Mouse (Mus musculus): ENCODE results near the gene Cadps. TPM values are rescaled to one million over a fixed set of nuclear protein-coding genes. Genes with fewer than 3 reads are reported as not detected.

Gene Cadps
- polyA plus RNA-seq, 1 experiment from 2014 or later = 7.8 TPM

DNA sequence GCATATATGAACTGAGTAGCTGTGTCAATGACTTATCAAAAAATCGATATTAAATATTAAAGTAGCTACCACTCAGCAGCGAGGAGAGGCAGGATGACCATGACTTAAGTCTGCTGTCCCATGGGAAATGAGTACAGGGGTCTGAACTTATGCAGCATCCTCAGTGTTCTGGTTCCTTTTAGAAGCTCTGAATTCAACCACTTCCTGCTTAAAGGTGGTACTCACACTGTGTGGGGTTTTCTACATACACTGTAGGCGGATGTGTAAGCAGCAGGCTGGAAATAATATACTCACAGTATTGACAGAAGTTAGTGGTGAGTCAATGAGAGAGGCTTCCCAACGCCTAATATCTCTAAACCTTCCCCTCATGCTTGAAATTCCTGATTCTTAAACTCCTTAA lies 215.9 kb downstream of the Cadps start:
- Histone ChIP-seq H3K36me3 (no peaks in the 10 kb centered on the region), H3K27ac (no peak overlapping the region), H3K9me3 (no peaks in the 10 kb centered on the region), H3K4me1 (replicated peaks) (no peaks in the 10 kb centered on the region), H3K4me3 (no peak overlapping the region), H3K27me3 (ENCODE audit: insufficient read depth, poor library complexity, severe bottlenecking) (no peaks in the 10 kb centered on the region)
- WGBS = 85% methylated on average over 4 of the region's 4 CpGs
- no peak for DNase-seq (ENCODE audit: low spot score)

DNA sequence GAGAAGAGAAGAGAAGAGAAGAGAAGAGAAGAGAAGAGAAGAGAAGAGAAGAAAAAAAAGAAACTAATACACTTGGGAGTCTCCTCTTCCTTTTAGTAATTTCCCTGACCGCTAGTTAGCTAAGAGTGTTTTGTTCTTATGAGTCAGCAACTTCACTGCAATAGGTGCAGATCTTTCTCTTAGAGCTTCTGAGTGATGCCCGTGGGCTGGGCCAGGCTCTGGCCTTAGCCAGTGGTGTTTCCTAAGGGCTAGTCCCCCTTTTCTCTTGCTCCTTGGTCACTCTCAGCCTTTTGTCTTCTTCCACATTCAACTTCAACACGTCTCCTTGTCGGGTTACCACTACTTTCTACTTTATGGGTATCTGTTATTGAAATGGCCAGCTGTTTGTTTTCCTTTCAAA lies 216.7 kb downstream of the Cadps start:
- WGBS = 84% methylated on average over 4 of the region's 4 CpGs
- H3K4me1 ChIP-seq (replicated peaks) = no peaks in the 10 kb centered on the region
- no peaks in the 10 kb centered on the region for H3K9me3 ChIP-seq
- no peaks in the 10 kb centered on the region for H3K36me3 ChIP-seq
- no peak overlapping the region for H3K4me3 ChIP-seq
- H3K27ac ChIP-seq = no peak overlapping the region
- no peaks in the 10 kb centered on the region for H3K27me3 ChIP-seq (ENCODE audit: insufficient read depth, poor library complexity, severe bottlenecking)
- DNase-seq (ENCODE audit: low spot score) = no peak

- H3K4me3 ChIP-seq = no peak overlapping the region
- no peak overlapping the region for H3K27ac ChIP-seq
- DNase-seq (ENCODE audit: low spot score) = no peak
- H3K9me3 ChIP-seq = no peaks in the 10 kb centered on the region
- no peaks in the 10 kb centered on the region for H3K36me3 ChIP-seq
- H3K4me1 ChIP-seq (replicated peaks) = no peaks in the 10 kb centered on the region
- no peaks in the 10 kb centered on the region for H3K27me3 ChIP-seq (ENCODE audit: insufficient read depth, poor library complexity, severe bottlenecking)
- 84% methylated on average over 2 of the region's 2 CpGs for WGBS
Observed at GRCm38 (mm10) chr14:12602080-12602479, 220.8 kb downstream of the Cadps start.

DNA sequence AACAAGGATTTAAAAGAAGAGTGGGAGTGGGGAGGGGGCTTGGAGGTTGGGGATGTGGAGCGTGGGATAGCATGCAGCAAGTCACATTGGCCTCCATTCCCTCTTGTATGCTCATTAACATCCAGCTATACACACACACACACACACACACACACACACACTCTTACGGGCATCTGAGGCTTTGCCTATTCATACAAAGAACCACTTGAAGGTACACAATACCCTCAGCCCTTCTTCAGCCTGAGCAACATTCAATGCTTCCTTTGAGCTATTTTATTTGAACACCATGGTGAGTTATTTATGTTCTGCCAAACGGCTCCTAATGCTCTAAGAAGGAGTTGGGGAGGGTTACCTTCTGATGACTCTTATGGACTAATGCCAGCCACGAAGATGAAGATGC lies 227.6 kb downstream of the Cadps start:
- Histone ChIP-seq H3K27me3 (ENCODE audit: insufficient read depth, poor library complexity, severe bottlenecking) (no peaks in the 10 kb centered on the region), H3K27ac (no peak overlapping the region), H3K4me1 (replicated peaks) (no peaks in the 10 kb centered on the region), H3K4me3 (no peak overlapping the region), H3K9me3 (no peaks in the 10 kb centered on the region), H3K36me3 (no peaks in the 10 kb centered on the region)
- WGBS = 72% methylated on average over 4 of the region's 4 CpGs
- DNase-seq (ENCODE audit: low spot score) = no peak

DNA sequence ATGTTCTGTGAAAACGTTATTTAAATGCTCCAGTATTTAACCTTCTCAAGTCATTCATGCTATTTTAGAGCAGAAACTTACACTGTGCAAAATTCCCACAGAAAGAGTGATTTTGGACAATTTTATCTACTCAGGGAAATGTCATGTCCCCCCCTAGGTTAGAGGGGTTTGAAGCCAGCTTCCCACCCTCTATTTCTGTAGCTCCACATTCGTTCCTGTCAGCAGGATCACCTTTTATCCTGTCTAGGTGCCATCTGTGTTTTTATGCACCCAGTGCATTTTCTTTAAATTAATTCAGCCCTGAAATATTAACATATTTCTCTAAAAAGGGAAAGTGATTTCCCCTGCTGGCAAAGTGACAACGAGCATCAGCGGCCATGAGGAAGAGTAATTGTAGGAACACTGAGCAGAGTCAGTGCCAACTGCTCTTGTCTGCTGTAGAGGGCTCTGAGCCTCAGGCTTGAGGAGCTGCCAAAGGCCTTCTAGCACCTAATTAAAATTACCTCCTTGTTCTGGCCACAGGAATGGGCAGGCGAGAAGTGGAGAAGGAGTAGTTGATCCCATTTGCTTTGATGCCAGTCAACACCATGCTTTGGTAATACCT lies 230.3 kb downstream of the Cadps start:
- Histone ChIP-seq H3K9me3 (no peaks in the 10 kb centered on the region), H3K27me3 (ENCODE audit: insufficient read depth, poor library complexity, severe bottlenecking) (no peaks in the 10 kb centered on the region), H3K36me3 (no peaks in the 10 kb centered on the region), H3K4me3 (no peak overlapping the region), H3K4me1 (replicated peaks) (no peaks in the 10 kb centered on the region), H3K27ac (no peak overlapping the region)
- DNase-seq (ENCODE audit: low spot score) = no peak
- WGBS = 83% methylated on average over 5 of the region's 5 CpGs

- Histone ChIP-seq H3K27me3 (ENCODE audit: insufficient read depth, poor library complexity, severe bottlenecking) (no peaks in the 10 kb centered on the region), H3K36me3 (no peaks in the 10 kb centered on the region), H3K27ac (no peak overlapping the region), H3K4me3 (no peak overlapping the region), H3K9me3 (no peaks in the 10 kb centered on the region), H3K4me1 (replicated peaks) (no peaks in the 10 kb centered on the region)
- DNase-seq (ENCODE audit: low spot score) = no peak
Observed at GRCm38 (mm10) chr14:12591829-12592228, 231.1 kb downstream of the Cadps start.

GRCm38 (mm10) chr14:12583536-12583935 lies 239.3 kb downstream of the Cadps start:
- DNase-seq (ENCODE audit: low spot score) = no peak
- 86% methylated on average over 5 of the region's 5 CpGs for WGBS
- H3K4me3 ChIP-seq = no peak overlapping the region

GRCm38 (mm10) chr14:12581657-12582056 lies 241.2 kb downstream of the Cadps start:
- 74% methylated on average over 5 of the region's 5 CpGs for WGBS
- no peak for DNase-seq (ENCODE audit: low spot score)
- Histone ChIP-seq H3K27me3 (ENCODE audit: insufficient read depth, poor library complexity, severe bottlenecking) (no peaks in the 10 kb centered on the region), H3K4me1 (replicated peaks) (peaks cover 9% of the 10 kb centered on the region; the same call in 1 of the 2 replicates), H3K27ac (no peak overlapping the region), H3K36me3 (no peaks in the 10 kb centered on the region), H3K9me3 (no peaks in the 10 kb centered on the region), H3K4me3 (no peak overlapping the region)

More at GRCm38 (mm10) chr14:12583536-12583935, 239.3 kb downstream of the Cadps start:
- no peak overlapping the region for H3K27ac ChIP-seq
- H3K4me1 ChIP-seq (replicated peaks) = peaks cover 9% of the 10 kb centered on the region; the same call in 1 of the 2 replicates
- no peaks in the 10 kb centered on the region for H3K9me3 ChIP-seq
- H3K36me3 ChIP-seq = no peaks in the 10 kb centered on the region
- H3K27me3 ChIP-seq (ENCODE audit: insufficient read depth, poor library complexity, severe bottlenecking) = no peaks in the 10 kb centered on the region

DNA sequence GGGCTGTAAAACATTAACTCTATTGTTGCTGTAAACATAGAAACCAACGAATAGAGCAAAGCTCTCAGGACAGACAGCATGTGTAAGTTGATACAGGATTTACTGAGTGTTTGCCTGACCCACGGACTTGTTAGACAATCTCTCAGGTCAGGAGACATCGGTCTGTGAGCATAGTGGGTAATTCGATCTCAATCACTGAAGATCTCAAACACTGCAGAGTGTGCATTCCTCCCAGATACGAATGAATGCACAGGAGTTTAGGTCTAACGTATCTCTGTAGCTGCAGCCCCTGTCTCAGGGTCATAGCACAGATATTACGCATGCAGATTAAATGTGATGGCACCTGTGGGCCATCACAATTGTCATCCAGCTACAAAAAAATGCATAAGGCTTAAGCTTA lies 242.1 kb downstream of the Cadps start:
- Histone ChIP-seq H3K36me3 (no peaks in the 10 kb centered on the region), H3K4me3 (no peak overlapping the region), H3K4me1 (replicated peaks) (peaks cover 9% of the 10 kb centered on the region; the same call in 1 of the 2 replicates), H3K9me3 (no peaks in the 10 kb centered on the region), H3K27ac (no peak overlapping the region), H3K27me3 (ENCODE audit: insufficient read depth, poor library complexity, severe bottlenecking) (no peaks in the 10 kb centered on the region)
- no peak for DNase-seq (ENCODE audit: low spot score)
- 40% methylated on average over 7 of the region's 7 CpGs for WGBS

DNA sequence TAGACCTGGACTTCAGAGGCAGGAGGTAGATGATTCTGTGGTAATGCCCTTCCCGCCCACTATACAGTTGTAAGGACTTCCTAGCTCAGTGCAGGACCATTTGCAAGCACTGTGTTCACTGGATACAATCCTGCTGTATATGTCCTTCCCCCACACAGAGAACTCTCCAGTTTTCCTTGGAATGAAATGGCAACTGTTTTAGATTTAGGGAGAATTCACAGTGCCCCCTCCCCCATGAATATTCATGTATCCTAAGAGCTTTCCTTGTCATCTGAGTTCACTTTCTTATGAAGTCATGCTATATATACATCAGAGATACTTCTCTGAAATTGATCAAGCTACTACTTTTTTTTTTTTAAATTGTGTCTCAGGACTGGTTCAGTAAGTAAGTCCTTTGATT lies 244.7 kb downstream of the Cadps start:
- 90% methylated on average over 1 of the region's 1 CpGs for WGBS
- H3K27ac ChIP-seq = no peak overlapping the region
- H3K9me3 ChIP-seq = no peaks in the 10 kb centered on the region
- no peak overlapping the region for H3K4me3 ChIP-seq
- DNase-seq (ENCODE audit: low spot score) = no peak
- H3K36me3 ChIP-seq = no peaks in the 10 kb centered on the region
- peaks cover 9% of the 10 kb centered on the region; the same call in 1 of the 2 replicates for H3K4me1 ChIP-seq (replicated peaks)
- H3K27me3 ChIP-seq (ENCODE audit: insufficient read depth, poor library complexity, severe bottlenecking) = no peaks in the 10 kb centered on the region

DNA sequence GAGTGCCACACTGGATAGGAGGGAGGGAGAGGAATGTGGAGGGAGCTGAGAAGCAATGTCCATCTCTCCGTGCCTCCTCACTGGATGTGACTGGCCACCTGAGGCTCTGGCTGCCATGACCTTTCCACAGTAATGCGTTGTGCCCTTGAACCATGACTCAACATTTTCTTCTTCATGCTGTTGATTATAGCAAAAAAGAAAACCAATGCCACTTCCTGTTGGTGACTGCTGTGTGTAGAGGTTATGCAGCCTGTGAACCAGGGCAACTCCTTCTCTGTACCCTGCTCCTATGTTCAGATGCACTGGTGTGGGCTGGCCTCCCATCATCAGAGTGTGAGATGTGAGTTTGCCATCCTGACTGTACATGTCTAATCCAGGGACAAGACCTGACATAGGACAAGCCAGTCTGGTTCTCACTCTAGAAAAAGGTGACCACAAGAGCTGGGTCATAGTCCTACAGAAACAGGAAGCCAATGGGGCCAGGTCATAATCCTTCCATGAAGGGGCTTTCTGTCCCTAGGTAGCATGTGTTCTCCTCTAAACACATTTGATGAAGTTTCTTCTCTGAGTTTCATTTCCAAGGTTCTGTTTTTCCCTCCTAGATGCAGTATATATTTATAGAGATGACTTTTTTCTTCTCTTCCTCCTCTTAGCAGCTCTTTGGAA lies 245.3 kb downstream of the Cadps start:
- Histone ChIP-seq H3K4me3 (no peak overlapping the region), H3K4me1 (replicated peaks) (peaks cover 9% of the 10 kb centered on the region; the same call in 1 of the 2 replicates), H3K9me3 (no peaks in the 10 kb centered on the region), H3K36me3 (no peaks in the 10 kb centered on the region), H3K27ac (no peak overlapping the region), H3K27me3 (ENCODE audit: insufficient read depth, poor library complexity, severe bottlenecking) (no peaks in the 10 kb centered on the region)
- 69% methylated on average over 2 of the region's 2 CpGs for WGBS
- DNase-seq (ENCODE audit: low spot score) = no peak

GRCm38 (mm10) chr14:12575105-12575504 lies 247.8 kb downstream of the Cadps start:
- 27% methylated on average over 3 of the region's 3 CpGs for WGBS
- no peaks in the 10 kb centered on the region for H3K36me3 ChIP-seq
- peak; percentile 20 for DNase-seq (ENCODE audit: low spot score)

DNA sequence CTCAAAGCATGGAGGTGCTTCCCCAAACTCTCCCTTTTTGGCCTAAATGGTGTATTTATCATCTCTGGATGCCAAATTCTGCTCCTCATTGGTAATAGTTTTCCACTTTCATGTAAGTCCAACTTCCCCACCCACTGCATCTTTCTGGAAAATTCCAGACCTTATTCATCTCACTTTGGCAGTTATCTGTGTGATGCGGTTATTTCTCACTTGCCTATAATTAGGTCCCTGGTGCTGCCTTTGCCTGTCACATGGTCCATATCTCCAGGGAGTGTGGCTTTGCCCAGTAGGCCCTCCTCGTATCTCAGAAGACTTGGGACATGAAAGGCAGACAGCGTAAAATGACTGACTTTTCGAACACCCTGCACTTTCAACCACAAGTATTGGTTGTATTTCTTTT lies 248.5 kb downstream of the Cadps start:
- H3K36me3 ChIP-seq = no peaks in the 10 kb centered on the region
- WGBS = 85% methylated on average over 4 of the region's 4 CpGs
- no peak overlapping the region for H3K4me3 ChIP-seq
- no peaks in the 10 kb centered on the region for H3K9me3 ChIP-seq
- no peak for DNase-seq (ENCODE audit: low spot score)
- H3K27ac ChIP-seq = no peak overlapping the region
- H3K4me1 ChIP-seq (replicated peaks) = no peaks in the 10 kb centered on the region
- no peaks in the 10 kb centered on the region for H3K27me3 ChIP-seq (ENCODE audit: insufficient read depth, poor library complexity, severe bottlenecking)

More at GRCm38 (mm10) chr14:12575105-12575504, 247.8 kb downstream of the Cadps start:
- Histone ChIP-seq H3K9me3 (no peaks in the 10 kb centered on the region), H3K4me3 (no peak overlapping the region), H3K4me1 (replicated peaks) (no peaks in the 10 kb centered on the region), H3K27ac (no peak overlapping the region), H3K27me3 (ENCODE audit: insufficient read depth, poor library complexity, severe bottlenecking) (no peaks in the 10 kb centered on the region)

Measured in hindbrain, embryonic 10.5 days (tissue).